Mouse (Mus musculus): ENCODE results near the gene Slc24a5. TPM values are rescaled to one million over a fixed set of nuclear protein-coding genes. Genes with fewer than 3 reads are reported as not detected.
A peak's percentile ranks its signal among the peaks of the same experiment; 100 is the strongest.

Gene Slc24a5
- total and polyA plus RNA-seq, 3 experiments = 0.69 to 2.9 TPM; not detected in 1

DNA sequence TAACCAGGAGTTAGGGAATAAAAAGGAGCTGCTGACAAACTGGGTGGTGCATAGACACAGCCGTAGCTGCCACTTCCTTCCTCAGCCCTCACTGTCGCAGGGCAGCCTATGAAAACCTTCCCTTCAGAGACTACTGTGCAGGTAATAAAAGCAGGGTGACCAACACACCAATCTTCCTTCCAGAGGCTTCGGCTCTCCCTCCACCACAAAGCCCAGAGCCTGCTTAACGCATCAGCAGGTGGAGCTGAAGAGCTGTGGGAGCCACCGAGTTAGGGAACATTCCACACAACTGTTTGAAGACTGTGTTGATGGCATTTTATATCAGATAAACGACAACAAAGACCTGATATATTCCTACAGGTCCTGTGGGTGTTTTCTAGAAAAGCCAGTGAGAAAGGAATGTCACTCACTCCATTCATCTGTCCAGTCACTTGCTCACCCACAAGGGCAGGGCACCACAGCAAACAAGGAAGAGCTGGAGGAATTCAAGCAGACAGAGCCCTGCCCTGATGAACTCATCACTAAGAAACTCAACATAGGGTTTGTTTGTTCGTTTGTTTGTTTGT is 10.6 kb upstream of the Slc24a5 start:
- Histone ChIP-seq H3K79me2 (ENCODE audit: control insufficient read depth, insufficient read depth, low read length, poor library complexity) (no peaks in the 10 kb centered on the region), H3K4me1 (ENCODE audit: control insufficient read depth in 1 of 2, insufficient read depth in 2 of 2, low read length in 2 of 2) (no peaks in the 10 kb centered on the region), H3K9ac (ENCODE audit: control insufficient read depth, low read depth, low read length, poor library complexity, severe bottlenecking) (no peak overlapping the region), H3K9me3 (replicated peaks; ENCODE audit: insufficient read depth, low read length) (no peaks in the 10 kb centered on the region), H3K36me3 (ENCODE audit: control insufficient read depth in 1 of 2, insufficient read depth in 2 of 2, low read length in 2 of 2) (no peaks in the 10 kb centered on the region), H3K27me3 (ENCODE audit: control insufficient read depth in 1 of 2, insufficient read depth in 2 of 2, low read length in 2 of 2) (no peaks in the 10 kb centered on the region), H3K4me3 (ENCODE audit: control insufficient read depth in 1 of 2, insufficient read depth in 1 of 2, low read depth in 2 of 2, low read length in 2 of 2) (no peak overlapping the region), H3K27ac (ENCODE audit: control insufficient read depth, low read depth, low read length) (no peak overlapping the region)
- no peak for TF ChIP-seq EP300 (IDR thresholded peaks at IDR 0.05; ENCODE audit: low read depth in 1 of 2, low read length in 2 of 2)
- peak; percentile 23 for TF ChIP-seq RAD21 (IDR thresholded peaks at IDR 0.05; ENCODE audit: low read depth, low read length)
- peak; percentile 35 for TF ChIP-seq SMC3 (IDR thresholded peaks at IDR 0.05; ENCODE audit: low read depth, low read length)
- no peak for TF ChIP-seq JUND (IDR thresholded peaks at IDR 0.05; ENCODE audit: low read depth, low read length)
- TF ChIP-seq CTCF (IDR thresholded peaks at IDR 0.05 in 2 of 3, conservative IDR thresholded peaks at IDR 0.05 in 1 of 3; ENCODE audit: control insufficient read depth in 1 of 3, insufficient read depth in 1 of 3, low read depth in 2 of 3, low read length in 3 of 3, poor library complexity in 1 of 3, severe bottlenecking in 1 of 3) = peak in 2 of 3 experiments; percentile 2 to 19; a peak in 3 of 6 replicates
- no peak for TF ChIP-seq USF1 (IDR thresholded peaks at IDR 0.05; ENCODE audit: low read depth, low read length)
- no peak for TF ChIP-seq BHLHE40 (IDR thresholded peaks at IDR 0.05; ENCODE audit: borderline replicate concordance, low read depth, low read length)
- no peak for DNase-seq (ENCODE audit: low read depth, low spot score)

DNA sequence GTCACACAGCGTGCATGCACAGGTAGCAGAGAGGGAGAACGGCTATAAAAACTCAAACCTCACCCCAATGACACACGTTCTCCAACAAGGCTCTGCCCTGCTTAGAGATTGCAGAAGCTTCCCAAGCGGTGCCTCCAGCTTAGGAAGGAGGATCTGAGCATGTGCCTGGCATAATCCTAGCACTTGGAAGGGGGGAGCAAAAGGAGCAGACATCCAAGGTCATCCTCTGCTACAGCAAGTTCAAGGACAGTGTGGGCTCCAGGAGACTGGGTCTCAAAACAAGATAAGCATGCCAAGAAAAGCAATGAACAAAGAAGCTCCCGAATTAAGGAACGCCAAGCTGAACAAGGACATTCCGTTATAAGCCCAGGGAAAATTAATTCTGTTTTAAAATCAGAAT is 6.5 kb upstream of the Slc24a5 start:
- Histone ChIP-seq H3K9ac (ENCODE audit: control insufficient read depth, low read depth, low read length, poor library complexity, severe bottlenecking) (no peak overlapping the region), H3K36me3 (ENCODE audit: control insufficient read depth in 1 of 2, insufficient read depth in 2 of 2, low read length in 2 of 2) (no peaks in the 10 kb centered on the region), H3K27ac (ENCODE audit: control insufficient read depth, low read depth, low read length) (no peak overlapping the region), H3K27me3 (ENCODE audit: control insufficient read depth in 1 of 2, insufficient read depth in 2 of 2, low read length in 2 of 2) (no peaks in the 10 kb centered on the region), H3K79me2 (ENCODE audit: control insufficient read depth, insufficient read depth, low read length, poor library complexity) (no peaks in the 10 kb centered on the region), H3K4me3 (ENCODE audit: control insufficient read depth in 1 of 2, insufficient read depth in 1 of 2, low read depth in 2 of 2, low read length in 2 of 2) (no peak overlapping the region), H3K9me3 (replicated peaks; ENCODE audit: insufficient read depth, low read length) (no peaks in the 10 kb centered on the region), H3K4me1 (ENCODE audit: control insufficient read depth in 1 of 2, insufficient read depth in 2 of 2, low read length in 2 of 2) (peaks cover 0 to 11% of the 10 kb centered on the region in 2 experiments; a peak in 2 of 4 replicates)
- no peak for DNase-seq (ENCODE audit: low read depth, low spot score)
- no peak for TF ChIP-seq KAT2A (conservative IDR thresholded peaks at IDR 0.05; ENCODE audit: low read depth, low read length)
- TF ChIP-seq JUND (IDR thresholded peaks at IDR 0.05; ENCODE audit: low read depth, low read length) = no peak
- no peak for TF ChIP-seq NELFE (IDR thresholded peaks at IDR 0.05; ENCODE audit: low read depth, low read length)
- TF ChIP-seq GABPA (IDR thresholded peaks at IDR 0.05; ENCODE audit: low read depth, low read length) = no peak
- no peak for TF ChIP-seq E2F4 (IDR thresholded peaks at IDR 0.05; ENCODE audit: borderline replicate concordance, low read depth, low read length)
- TF ChIP-seq MXI1 (IDR thresholded peaks at IDR 0.05; ENCODE audit: low read depth, low read length) = no peak
- TF ChIP-seq BHLHE40 (IDR thresholded peaks at IDR 0.05; ENCODE audit: borderline replicate concordance, low read depth, low read length) = no peak
- no peak for TF ChIP-seq UBTF (IDR thresholded peaks at IDR 0.05; ENCODE audit: borderline replicate concordance, insufficient read depth, low read depth, low read length)
- TF ChIP-seq MAFK (IDR thresholded peaks at IDR 0.05; ENCODE audit: borderline replicate concordance, low read depth, low read length) = no peak
- TF ChIP-seq EP300 (IDR thresholded peaks at IDR 0.05; ENCODE audit: low read depth in 1 of 2, low read length in 2 of 2) = no peak
- TF ChIP-seq MEF2A (IDR thresholded peaks at IDR 0.05; ENCODE audit: extremely low read depth, insufficient replicate concordance, low read depth, low read length, poor library complexity, severe bottlenecking) = no peak

Data from MEL (cell line).